Mouse (Mus musculus) liver, postnatal 0 days (tissue): ENCODE data around the gene Zfp970. TPM values are rescaled to one million over a fixed set of nuclear protein-coding genes. Genes with fewer than 3 reads are reported as not detected.
A peak's percentile ranks its signal among the peaks of the same experiment; 100 is the strongest.
"Not testable (repeated sequence)": the region's sequence is repeated elsewhere in the genome, so short reads cannot be mapped to it uniquely, and the experiment has no call there.

ENCODE experiments used
- ATAC-seq: fragments of 200-750 bp; cut with Nextera tagmentation; 2 replicates; pipeline ENCODE4 v1.8.0; 2017; ENCODE audit warnings: mild to moderate bottlenecking, moderate library complexity
- DNase-seq: peaks from one replicate; pipeline ENCODE4 v3.0.0-alpha.2; 2016
- H3K27ac ChIP-seq: fragments of 300-500 bp; sonication (generic); 2 replicates; pipeline ENCODE4 v1.5.1; 2014; ENCODE audit warnings: antibody characterized with exemption, moderate library complexity, mild to moderate bottlenecking, low read depth
- H3K27me3 ChIP-seq: fragments of 300-500 bp; sonication (generic); 2 replicates; pipeline ENCODE4 v1.6.1; 2014; ENCODE audit warnings: low read length, control low read depth, mixed read lengths; ENCODE audit not compliant: insufficient read depth
- H3K36me3 ChIP-seq: fragments of 300-500 bp; sonication (generic); replicated peaks from 2 replicates; pipeline ENCODE4 v1.6.1; 2014; ENCODE audit warnings: mild to moderate bottlenecking, control low read depth, low read length, moderate library complexity, mixed read lengths; ENCODE audit not compliant: insufficient read depth
- H3K4me1 ChIP-seq: fragments of 300-500 bp; sonication (generic); 2 replicates; pipeline ENCODE4 v1.6.1; 2014; ENCODE audit warnings: antibody characterized with exemption, mild to moderate bottlenecking, control low read depth; ENCODE audit not compliant: insufficient read depth
- H3K4me2 ChIP-seq: fragments of 300-500 bp; sonication (generic); 2 replicates; pipeline ENCODE4 v1.6.1; 2014; ENCODE audit warnings: low read depth, mild to moderate bottlenecking, low read length, moderate library complexity, mixed read lengths
- H3K4me3 ChIP-seq: fragments of 300-500 bp; sonication (generic); 2 replicates; pipeline ENCODE4 v1.5.1; 2014; ENCODE audit warnings: low read depth, low read length
- H3K9ac ChIP-seq: fragments of 300-500 bp; sonication (generic); replicated peaks from 2 replicates; pipeline ENCODE4 v1.6.1; 2014; ENCODE audit warnings: mild to moderate bottlenecking, moderate library complexity
- H3K9me3 ChIP-seq: fragments of 300-500 bp; sonication (generic); 2 replicates; pipeline ENCODE4 v1.6.1; 2016; ENCODE audit warnings: mild to moderate bottlenecking, control low read depth, low read length, mixed read lengths
- WGBS: fragments of 180-500 bp; shearing (Covaris S2); extraction: QIAGEN DNeasy Blood & Tissue Kit; methylation state at CpG from one replicate; pipeline ENCODE4 v1.1.7; 2014; ENCODE audit not compliant: insufficient replicate concordance; 5-methylcytosine and 5-hydroxymethylcytosine counted together
- polyA plus RNA-seq: library from polyadenylated mRNA; unstranded; fragments of >200 nt; fragmentation: Nextera tagmentation; extraction: Ambion mirVana; gene quantifications from 2 replicates; pipeline ENCODE4 v1.2.1, GENCODE M21; 2015

Zfp970 gene
- 1.8 and 2.3 TPM in 2 replicates for polyA plus RNA-seq

DNA sequence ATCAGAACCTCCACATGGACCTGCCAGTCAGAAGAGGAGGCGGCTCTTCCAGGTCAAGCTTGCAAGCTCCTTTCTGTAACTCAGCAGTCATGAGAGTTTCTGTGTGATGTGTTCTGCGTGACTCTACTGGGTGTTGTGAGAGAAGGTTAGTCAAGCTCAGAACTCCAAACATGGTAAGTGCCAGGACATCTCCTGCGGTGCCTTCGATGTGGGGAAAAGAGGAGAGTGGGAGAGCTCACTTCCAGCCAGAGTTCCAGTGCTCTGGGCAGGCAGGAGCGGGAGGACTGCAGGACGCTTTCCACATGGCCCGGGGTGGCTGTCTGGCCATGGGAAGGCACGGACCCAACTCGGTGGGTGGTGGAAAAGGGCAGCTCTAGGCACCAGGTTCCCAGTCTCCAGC, at the start of gene Zfp970:
Gene Zfp970 (plus strand): TSS at position 58 of the 400 bp plus-strand sequence.
- WGBS, result 5% methylated on average over 7 of the region's 9 CpGs
- not testable (repeated sequence) for H3K27me3 ChIP-seq, H3K9ac ChIP-seq, ATAC-seq, H3K9me3 ChIP-seq, H3K4me1 ChIP-seq, H3K36me3 ChIP-seq
- Histone ChIP-seq H3K27ac (0 out of 2 replicates have a peak within 1 kb of the TSS, but pooled peaks have one; percentile 6), H3K4me2 (peak within 1 kb of the TSS; percentile 50), H3K4me3 (peak within 1 kb of the TSS; percentile 34)
- DNase-seq, result peak; percentile 12

GRCm38 (mm10) chr2:177468222-177468621, 3.7 kb downstream of the Zfp970 start:
- DNase-seq, H3K4me3 ChIP-seq, H3K4me1 ChIP-seq, H3K27ac ChIP-seq, ATAC-seq, H3K9ac ChIP-seq, H3K9me3 ChIP-seq, H3K4me2 ChIP-seq, H3K27me3 ChIP-seq, H3K36me3 ChIP-seq: not testable (repeated sequence)

DNA sequence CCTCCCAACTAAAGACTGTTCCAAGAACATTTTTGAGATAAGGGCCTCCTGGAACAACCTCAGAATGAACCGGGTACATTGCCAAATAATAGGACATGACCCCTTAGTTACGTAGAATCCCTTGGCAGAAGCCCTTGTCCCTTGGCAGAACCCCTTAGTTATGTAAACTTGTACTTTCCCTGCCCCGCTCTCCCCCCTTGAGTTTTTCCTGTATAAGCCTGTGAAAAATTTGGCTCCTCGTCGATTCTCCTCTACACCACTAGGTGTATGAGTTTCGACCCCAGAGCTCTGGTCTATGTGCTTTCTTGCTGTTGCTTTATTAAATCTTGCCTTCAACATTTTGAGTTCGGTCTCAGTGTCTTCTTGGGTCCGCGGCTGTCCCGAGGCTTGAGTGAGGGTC, 7.7 kb downstream of the Zfp970 start:
- H3K27me3 ChIP-seq, H3K4me3 ChIP-seq, H3K36me3 ChIP-seq, H3K27ac ChIP-seq, DNase-seq, ATAC-seq, H3K4me1 ChIP-seq, H3K9me3 ChIP-seq, H3K4me2 ChIP-seq, H3K9ac ChIP-seq: not testable (repeated sequence)
- 71% methylated on average over 6 of the region's 10 CpGs for WGBS

- not testable (repeated sequence) for H3K36me3 ChIP-seq, H3K9ac ChIP-seq, H3K4me1 ChIP-seq, ATAC-seq, H3K4me2 ChIP-seq, H3K4me3 ChIP-seq, H3K27ac ChIP-seq, DNase-seq, H3K9me3 ChIP-seq, H3K27me3 ChIP-seq
- 57% methylated on average over 1 of the region's 1 CpGs for WGBS
These were observed 17.4 kb downstream of the Zfp970 start for GRCm38 (mm10) chr2:177481971-177482370.

- not testable (repeated sequence) for DNase-seq, H3K9me3 ChIP-seq, H3K4me3 ChIP-seq, H3K36me3 ChIP-seq, H3K27me3 ChIP-seq, H3K4me2 ChIP-seq, ATAC-seq, H3K27ac ChIP-seq, H3K9ac ChIP-seq, H3K4me1 ChIP-seq
- WGBS, result 77% methylated on average over 11 of the region's 11 CpGs
These were observed 18.9 kb downstream of the Zfp970 start for GRCm38 (mm10) chr2:177483238-177483948.

DNA sequence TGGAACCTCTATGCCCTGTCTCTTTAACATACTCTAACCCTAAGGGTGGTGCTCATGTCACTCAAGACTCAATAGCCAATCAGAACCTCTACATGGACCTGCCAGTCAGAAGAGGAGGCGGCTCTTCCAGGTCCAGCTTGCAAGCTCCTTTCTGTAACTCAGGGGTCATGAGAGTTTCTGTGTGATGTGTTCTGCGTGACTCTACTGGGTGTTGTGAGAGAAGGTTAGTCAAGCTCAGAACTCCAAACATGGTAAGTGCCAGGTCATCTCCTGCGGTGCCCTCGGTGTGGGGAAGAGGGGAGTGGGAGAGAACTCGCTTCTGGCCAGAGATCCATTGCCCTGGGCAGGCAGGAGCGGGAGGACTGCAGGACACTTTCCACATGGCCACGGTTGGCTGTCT, 33.5 kb downstream of the Zfp970 start, which contains the start of gene Gm14403:
Gene Gm14403 (plus strand): TSS at position 149 of the 400 bp plus-strand sequence.
- H3K27me3 ChIP-seq, H3K36me3 ChIP-seq, ATAC-seq, H3K27ac ChIP-seq, H3K9ac ChIP-seq, H3K9me3 ChIP-seq, H3K4me1 ChIP-seq: not testable (repeated sequence)
- peak within 1 kb of the TSS; percentile 47; the same call in 1 of the 2 replicates for H3K4me2 ChIP-seq
- DNase-seq, result peak; percentile 14
- 18% methylated on average over 7 of the region's 7 CpGs for WGBS
- H3K4me3 ChIP-seq, result peak within 1 kb of the TSS; percentile 32; the same call in 1 of the 2 replicates

DNA sequence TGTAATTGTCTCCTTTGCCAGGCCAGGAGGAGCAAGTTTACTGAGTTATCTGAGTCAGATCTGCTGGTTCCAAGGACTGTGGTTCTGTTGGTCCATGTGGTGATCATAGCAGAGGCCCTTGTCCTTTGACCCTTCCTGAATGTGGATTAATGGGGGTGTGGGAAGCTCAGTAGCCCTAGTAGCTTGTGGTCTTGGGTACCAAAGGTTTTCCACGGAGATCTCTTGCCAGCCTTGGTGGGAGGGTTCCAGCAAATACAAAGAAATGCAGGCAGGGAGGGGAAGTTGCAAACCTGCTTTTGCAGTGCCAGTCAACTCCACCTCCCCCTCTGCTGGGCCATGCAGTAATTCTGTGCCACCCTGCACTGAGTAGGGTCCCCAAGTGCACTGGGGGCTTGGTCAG, 34.6 kb downstream of the Zfp970 start:
- 42% methylated on average over 1 of the region's 1 CpGs for WGBS
- not testable (repeated sequence) for H3K4me1 ChIP-seq, H3K4me3 ChIP-seq, H3K27ac ChIP-seq, ATAC-seq, H3K9me3 ChIP-seq, H3K27me3 ChIP-seq, H3K36me3 ChIP-seq, DNase-seq, H3K4me2 ChIP-seq, H3K9ac ChIP-seq

DNA sequence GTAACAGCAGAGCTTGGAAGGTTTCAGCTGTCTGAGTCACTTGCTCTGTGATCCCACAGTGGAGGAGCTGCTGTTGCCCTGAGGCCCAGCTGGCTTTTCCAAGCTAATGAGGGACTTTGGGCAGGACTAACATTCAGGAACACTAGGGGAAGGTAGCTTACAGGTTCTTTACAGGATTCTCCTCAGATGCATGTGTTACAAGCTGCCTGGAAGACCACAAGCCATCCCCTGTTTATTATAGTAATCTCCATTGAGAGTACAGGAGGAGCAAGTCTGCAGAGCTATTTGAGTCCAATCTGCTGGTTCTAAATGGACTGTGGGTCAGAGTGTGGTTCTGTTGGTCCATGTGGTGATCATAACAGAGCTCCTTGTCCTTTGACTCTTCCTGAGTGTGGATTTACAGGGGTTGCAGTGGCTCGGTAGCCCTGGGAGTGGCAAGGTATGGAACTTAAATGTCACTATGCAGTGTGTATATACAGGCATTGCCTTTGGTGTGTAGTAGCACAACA, 40.7 kb downstream of the Zfp970 start:
- H3K9ac ChIP-seq, ATAC-seq, DNase-seq, H3K27ac ChIP-seq, H3K4me3 ChIP-seq, H3K36me3 ChIP-seq, H3K4me2 ChIP-seq, H3K27me3 ChIP-seq, H3K9me3 ChIP-seq, H3K4me1 ChIP-seq: not testable (repeated sequence)
- 88% methylated on average over 1 of the region's 1 CpGs for WGBS

GRCm38 (mm10) chr2:177511381-177511780, 46.8 kb downstream of the Zfp970 start:
- H3K27me3 ChIP-seq, H3K4me1 ChIP-seq, H3K4me2 ChIP-seq, H3K4me3 ChIP-seq, ATAC-seq, H3K9me3 ChIP-seq, H3K27ac ChIP-seq, H3K9ac ChIP-seq, H3K36me3 ChIP-seq, DNase-seq: not testable (repeated sequence)
- 54% methylated on average over 4 of the region's 4 CpGs for WGBS

- not testable (repeated sequence) for H3K4me1 ChIP-seq, H3K4me2 ChIP-seq, H3K4me3 ChIP-seq, H3K36me3 ChIP-seq, H3K9ac ChIP-seq, ATAC-seq, H3K9me3 ChIP-seq, H3K27me3 ChIP-seq, H3K27ac ChIP-seq, DNase-seq
- WGBS, result 78% methylated on average over 3 of the region's 3 CpGs
These were observed 47.4 kb downstream of the Zfp970 start for GRCm38 (mm10) chr2:177511972-177512371.
